ENCODE assay signal across 16 mouse cellular contexts in genomic region chr8:126013646-126014045, GRCm38 (mm10). TPM values are rescaled to one million over a fixed set of nuclear protein-coding genes. Genes with fewer than 3 reads are reported as not detected.
DNase-seq lines count a peak whose midpoint lies in the region; TF ChIP-seq lines count a peak whose summit lies in the region.
"Had no signal": no experiment of that assay in that cellular context is flagged by ENCODE, and none has a peak within 500 bp of the region (broad histone marks: within the 10 kb centered on the region; RNA-seq: fewer than 3 reads in every experiment).

No protein-coding gene starts in this region.

- peaks cover 59% of the 10 kb centered on the region for H3K4me1 ChIP-seq in cerebellum, adult 2 months (ENCODE audit: control insufficient read depth, insufficient read depth, low read length)
- H3K4me1 ChIP-seq: hindbrain, embryonic 12.5 days; hindbrain, embryonic 15.5 days had no signal

- DNase-seq in cerebellum, adult 11 months = peak; percentile 34
- no peak for DNase-seq in cerebellum, postnatal 4 days (ENCODE audit: low spot score in 2 of 2)
- DNase-seq in cerebellum, adult 2 months = peak; percentile 58 to 73
- no peak for DNase-seq in cerebellum, adult 8-10 months
- DNase-seq in cerebellum, postnatal 36 days = peak; percentile 39 to 58
- no peak for DNase-seq in lung, postnatal 10 days
- DNase-seq: adrenal gland, postnatal 10 days; adrenal gland, postnatal 36 days; forebrain, postnatal 0 days; gastrocnemius, adult 2 months; gastrocnemius, postnatal 14 days; heart, adult 11 months; kidney, adult 2 months had no signal

- H3K27ac ChIP-seq in cerebellum, adult 2 months (ENCODE audit: insufficient read depth, low read length) = peak overlapping the region; percentile 93
- H3K27ac ChIP-seq: gastrocnemius, adult 2 months; hindbrain, embryonic 12.5 days; hindbrain, embryonic 15.5 days had no signal

- H3K27me3 ChIP-seq in cerebellum, adult 2 months (ENCODE audit: control insufficient read depth, insufficient read depth, low read length) = no peaks in the 10 kb centered on the region
- H3K27me3 ChIP-seq: hindbrain, embryonic 12.5 days; hindbrain, embryonic 15.5 days; Patski had no signal

- WGBS in cerebellum, adult 2 months = 33% methylated on average over 5 of the region's 5 CpGs

- TF ChIP-seq CTCF in cerebellum, adult 2 months (IDR thresholded peaks at IDR 0.05; ENCODE audit: borderline replicate concordance, insufficient read depth, low read depth, low read length) = no peak

- H3K4me3 ChIP-seq in cerebellum, adult 2 months (replicated peaks; ENCODE audit: insufficient read depth, low read depth, low read length) = no peak overlapping the region
- H3K4me3 ChIP-seq: gastrocnemius, adult 2 months; hindbrain, embryonic 12.5 days; hindbrain, embryonic 15.5 days had no signal

- no peak for TF ChIP-seq POLR2A in cerebellum, adult 2 months (IDR thresholded peaks at IDR 0.05; ENCODE audit: borderline replicate concordance, insufficient read depth, low read length)

RNA-seq across cellular contexts. Expression of gene Kcnk1, which starts 18.7 kb away (rescaled TPM):
- polyA plus RNA-seq in cerebellum, adult 2 months (2012; rRNA removed) = 206 and 213 TPM in 2 replicates

Comparison
In these comparisons a context has a peak if more than half of its experiments do, and no peak if none do; other contexts are left out.
1. DNase-seq: peak in cerebellum, adult 11 months (single experiment), cerebellum, adult 2 months (2 of 2) and cerebellum, postnatal 36 days (2 of 2); none in cerebellum, postnatal 4 days (0 of 2), cerebellum, adult 8-10 months (single experiment) and lung, postnatal 10 days (single experiment).